Mouse (Mus musculus): Measurements from ENCODE around the gene Zkscan16.

GRCm38 (mm10) chr4:58995251-58995693 lies 51.8 kb downstream of the Zkscan16 start:
- TF ChIP-seq CTCF (IDR thresholded peaks at IDR 0.05; ENCODE audit: insufficient read depth, low read depth, low read length) (no peak), POLR2A (IDR thresholded peaks at IDR 0.05; ENCODE audit: insufficient read depth, low read depth, low read length) (no peak)

All from olfactory bulb, adult 2 months (tissue).